Mouse (Mus musculus) lung, embryonic 14.5 days (tissue): ENCODE measurements around the gene Slfn8. TPM values are rescaled to one million over a fixed set of nuclear protein-coding genes. Genes with fewer than 3 reads are reported as not detected.
"Not testable (repeated sequence)": the region's sequence is repeated elsewhere in the genome, so short reads cannot be mapped to it uniquely, and the experiment has no call there.

ENCODE experiments used
- ATAC-seq: fragments of 200-750 bp; cut with Nextera tagmentation; 2 replicates; pipeline ENCODE4 v1.8.0; 2017; ENCODE audit warnings: mild to moderate bottlenecking, moderate TSS enrichment, moderate library complexity; ENCODE audit not compliant: insufficient read depth
- DNase-seq: peaks from one replicate; pipeline ENCODE4 v3.0.0-alpha.2; 2015
- H3K27ac ChIP-seq: fragments of 300-500 bp; sonication (generic); 2 replicates; pipeline ENCODE4 v1.5.1; 2014; ENCODE audit warnings: low read depth, mild to moderate bottlenecking, moderate library complexity
- H3K27me3 ChIP-seq: fragments of 300-500 bp; sonication (generic); 2 replicates; pipeline ENCODE4 v1.6.1; 2014; ENCODE audit warnings: low read length, control low read depth; ENCODE audit not compliant: insufficient read depth
- H3K36me3 ChIP-seq: fragments of 300-500 bp; sonication (generic); 2 replicates; pipeline ENCODE4 v1.6.1; 2014; ENCODE audit warnings: control low read depth; ENCODE audit not compliant: insufficient read depth
- H3K4me1 ChIP-seq: fragments of 300-500 bp; sonication (generic); 2 replicates; pipeline ENCODE4 v1.6.1; 2014; ENCODE audit warnings: antibody characterized with exemption, control low read depth; ENCODE audit not compliant: insufficient read depth
- H3K4me2 ChIP-seq: fragments of 300-500 bp; sonication (generic); 2 replicates; pipeline ENCODE4 v1.6.1; 2014; ENCODE audit warnings: mild to moderate bottlenecking
- H3K4me3 ChIP-seq: fragments of 300-500 bp; sonication (generic); 2 replicates; pipeline ENCODE4 v1.5.1; 2014; ENCODE audit warnings: low read depth, low read length
- H3K9ac ChIP-seq: fragments of 300-500 bp; sonication (generic); 2 replicates; pipeline ENCODE4 v1.6.1; 2014
- H3K9me3 ChIP-seq: fragments of 300-500 bp; sonication (generic); 2 replicates; pipeline ENCODE4 v1.6.1; 2016; ENCODE audit warnings: low read depth, low read length, control low read depth
- CTCF ChIP-seq: IDR thresholded peaks from 2 replicates; pipeline ENCODE4 v1.5.1; 2016; ENCODE audit warnings: antibody characterized with exemption, low read depth
- WGBS: fragments of 180-500 bp; shearing (Covaris S2); extraction: QIAGEN DNeasy Blood & Tissue Kit; methylation state at CpG from one replicate; pipeline ENCODE4 v1.1.7; 2014; 5-methylcytosine and 5-hydroxymethylcytosine counted together
- polyA plus RNA-seq: library from polyadenylated mRNA; unstranded; fragments of >200 nt; fragmentation: Nextera tagmentation; extraction: Ambion mirVana; gene quantifications from 2 replicates; pipeline ENCODE4 v1.2.1, GENCODE M21; 2014

Slfn8 gene
- polyA plus RNA-seq, 1 experiment from 2014 or later, result 0.75 TPM

DNA sequence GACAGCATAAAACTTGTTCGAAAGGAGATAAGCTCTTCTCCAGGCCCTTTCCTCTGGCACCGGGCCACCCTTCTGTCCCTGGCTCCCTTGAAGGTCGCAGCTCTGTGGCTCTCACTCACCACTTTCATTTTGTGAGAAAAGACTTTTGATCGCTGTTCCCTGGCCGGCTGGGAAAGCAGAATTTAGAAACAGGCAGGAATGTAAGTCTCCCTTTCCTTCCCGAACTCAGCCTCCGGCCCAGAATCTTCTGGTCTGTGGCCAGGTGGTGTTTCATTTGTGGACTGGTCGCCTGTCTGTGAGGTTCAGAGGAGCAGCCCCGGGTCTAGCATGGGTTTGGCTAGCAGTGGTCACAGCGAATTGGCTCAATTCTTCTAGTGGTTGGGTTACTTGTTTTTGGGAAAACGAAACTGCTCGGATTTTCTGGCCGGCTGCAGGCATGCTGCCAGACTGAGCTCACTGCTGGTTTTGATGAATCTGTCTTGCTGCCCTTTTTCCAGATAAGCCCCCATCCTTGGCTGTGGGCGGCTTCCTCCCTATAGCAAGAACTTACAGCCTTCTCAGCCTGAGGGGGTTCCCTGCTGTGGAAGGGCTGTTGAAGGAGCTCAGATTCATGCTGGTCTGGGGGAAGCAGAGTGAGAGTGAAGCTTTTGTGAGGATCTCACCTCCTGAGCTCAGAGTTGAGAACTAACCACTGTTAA is 29.0 kb downstream of the Slfn8 start, which contains the start of gene Slfn9:
Gene Slfn9 (minus strand): TSS at position 362 of the 698 bp plus-strand sequence.
- H3K4me3 ChIP-seq, result peak within 1 kb of the TSS; percentile 45

DNA sequence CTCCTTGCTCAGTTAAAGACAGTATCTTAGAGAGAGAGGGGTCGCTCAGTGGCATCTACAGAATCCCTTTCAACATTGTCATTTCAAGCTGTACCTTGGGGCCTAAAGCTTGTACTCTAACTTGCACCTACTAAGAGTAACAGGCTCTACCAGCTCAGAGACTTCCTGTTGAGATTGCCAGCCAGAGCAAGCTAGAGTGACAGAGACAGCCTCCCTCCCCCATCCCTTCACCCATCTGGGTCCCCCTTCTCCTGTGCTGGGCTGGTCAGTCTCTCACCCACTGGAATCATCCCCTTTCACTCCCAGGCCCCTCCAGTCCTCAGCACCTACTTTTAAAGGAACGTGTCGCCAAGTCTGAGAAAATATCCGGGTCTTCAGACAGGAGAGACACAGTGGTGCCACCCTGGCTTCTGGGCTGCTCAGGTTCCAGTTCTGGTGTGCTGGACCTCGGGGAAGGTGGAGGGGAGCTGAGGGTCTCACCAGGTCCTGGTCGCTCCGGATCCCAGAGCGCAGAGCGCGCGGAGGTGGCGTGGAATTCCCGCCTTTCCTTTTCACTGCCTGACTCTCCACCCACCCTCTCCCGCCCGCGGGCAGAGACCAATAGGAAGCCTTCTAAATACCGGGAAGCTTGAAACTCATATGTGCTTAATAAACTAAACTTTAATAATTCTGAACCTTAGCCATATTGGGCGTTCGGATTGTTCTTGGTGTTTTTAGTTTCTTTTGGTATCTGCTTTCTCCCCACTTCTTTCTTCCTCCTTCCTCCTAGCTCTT is 29.8 kb downstream of the Slfn8 start:
- ATAC-seq, result peak; percentile 90
- H3K4me3 ChIP-seq, result peak overlapping the region; percentile 45
- peaks cover 16% of the 10 kb centered on the region for H3K36me3 ChIP-seq
- not testable (repeated sequence) for H3K9me3 ChIP-seq, H3K27me3 ChIP-seq, H3K4me1 ChIP-seq
- peak overlapping the region; percentile 81 for H3K4me2 ChIP-seq
- DNase-seq, result peak; percentile 83
- H3K27ac ChIP-seq, result peak overlapping the region; percentile 71; the same call in 1 of the 2 replicates
- H3K9ac ChIP-seq, result peak overlapping the region; percentile 64
- 10% methylated on average over 19 of the region's 19 CpGs for WGBS

More for the DNA sequence above, 29.0 kb downstream of the Slfn8 start, which contains the start of gene Slfn9:
- Histone ChIP-seq H3K36me3 (peaks cover 13% of the 10 kb centered on the region), H3K27me3 (no peaks in the 10 kb centered on the region), H3K9ac (peak within 1 kb of the TSS; percentile 64), H3K4me1 (peaks cover 5% of the 10 kb centered on the region; the same call in 1 of the 2 replicates), H3K27ac (peak within 1 kb of the TSS; percentile 71), H3K4me2 (peak within 1 kb of the TSS; percentile 81), H3K9me3 (no peaks in the 10 kb centered on the region)
- TF ChIP-seq CTCF, result no peak
- DNase-seq, result peak; percentile 85
- WGBS, result 1% methylated on average over 14 of the region's 14 CpGs
- ATAC-seq, result peak; percentile 61

DNA sequence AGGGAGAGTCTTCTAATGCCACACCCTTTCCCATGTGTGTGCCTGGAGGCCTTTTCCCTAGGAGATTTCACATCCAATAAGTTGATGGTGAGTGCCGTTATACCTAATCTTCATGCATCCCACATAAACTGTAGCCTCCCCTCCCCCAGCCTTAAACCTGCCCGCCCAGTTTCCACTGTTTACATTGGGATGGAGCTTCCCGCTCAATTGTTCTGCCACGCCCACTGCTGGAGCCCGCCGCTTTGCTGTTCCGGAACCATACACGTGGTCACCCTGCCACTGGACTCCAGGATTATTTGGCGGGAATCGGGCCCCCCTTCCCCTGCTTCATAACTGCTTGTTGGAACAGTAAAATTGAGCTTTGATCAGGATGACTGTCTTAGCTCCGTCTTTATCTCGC is 31.3 kb downstream of the Slfn8 start:
- Histone ChIP-seq H3K27me3 (no peaks in the 10 kb centered on the region), H3K4me3 (peak overlapping the region; percentile 45), H3K4me1 (peaks cover 5% of the 10 kb centered on the region; the same call in 1 of the 2 replicates), H3K9me3 (no peaks in the 10 kb centered on the region), H3K9ac (no peak overlapping the region; the same call in 1 of the 2 replicates), H3K27ac (no peak overlapping the region), H3K36me3 (peaks cover 24% of the 10 kb centered on the region), H3K4me2 (peak overlapping the region; percentile 81)
- 17% methylated on average over 12 of the region's 12 CpGs for WGBS
- 0 out of 2 replicates have a peak, but pooled peaks have one; percentile 39 for ATAC-seq
- DNase-seq, result peak; percentile 75
- TF ChIP-seq CTCF, result no peak

DNA sequence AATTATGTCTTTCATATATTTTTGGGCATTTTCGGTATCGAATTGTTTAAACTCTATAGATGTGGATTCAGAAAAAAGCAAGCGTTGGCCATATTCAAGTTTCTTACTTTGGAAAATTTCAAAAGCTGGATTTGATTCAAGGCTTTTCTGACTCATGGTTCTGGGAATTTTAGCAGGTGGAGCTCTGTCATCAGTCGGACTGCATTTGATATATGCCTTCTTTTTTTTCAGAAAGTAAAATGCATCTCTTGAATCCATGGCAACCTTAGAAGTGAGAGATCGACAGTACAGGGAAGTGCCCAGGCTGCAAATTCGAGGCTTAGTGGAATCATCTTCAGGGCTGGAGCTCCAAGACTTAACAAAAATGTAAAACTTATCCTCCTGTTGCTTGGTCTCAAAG is 33.0 kb downstream of the Slfn8 start:
- no peaks in the 10 kb centered on the region for H3K27me3 ChIP-seq
- no peak overlapping the region for H3K4me3 ChIP-seq
- H3K9ac ChIP-seq, result no peak overlapping the region
- H3K27ac ChIP-seq, result no peak overlapping the region
- no peaks in the 10 kb centered on the region for H3K9me3 ChIP-seq
- H3K4me1 ChIP-seq, result peaks cover 5% of the 10 kb centered on the region; the same call in 1 of the 2 replicates
- DNase-seq (no peak), ATAC-seq (no peak)
- peaks cover 34% of the 10 kb centered on the region for H3K36me3 ChIP-seq
- no peak for TF ChIP-seq CTCF
- H3K4me2 ChIP-seq, result no peak overlapping the region
- 86% methylated on average over 6 of the region's 6 CpGs for WGBS

DNA sequence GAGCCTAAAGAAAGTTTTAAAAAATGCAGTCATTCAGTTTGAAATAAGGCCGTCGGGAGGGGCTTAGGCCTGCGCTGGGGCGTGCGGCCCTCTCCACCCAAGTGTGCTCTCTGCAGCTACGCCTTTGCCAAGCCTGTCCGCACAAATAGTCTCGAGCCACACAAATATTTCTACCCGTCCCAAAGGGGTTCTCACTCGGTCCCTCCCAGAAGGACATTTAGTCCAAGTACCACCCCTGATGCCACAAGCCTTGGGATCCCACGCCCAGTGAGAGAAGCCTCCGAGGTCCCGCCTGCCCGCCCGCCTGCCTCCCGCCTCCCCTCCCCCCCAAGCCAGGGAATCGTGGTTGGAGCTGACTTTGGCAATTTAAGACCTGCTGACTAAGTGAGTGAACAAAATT is 37.4 kb downstream of the Slfn8 start:
- H3K9me3 ChIP-seq, result no peaks in the 10 kb centered on the region
- no peak overlapping the region for H3K9ac ChIP-seq
- no peaks in the 10 kb centered on the region for H3K4me1 ChIP-seq
- DNase-seq (no peak), ATAC-seq (no peak)
- TF ChIP-seq CTCF, result no peak
- no peaks in the 10 kb centered on the region for H3K27me3 ChIP-seq
- no peak overlapping the region for H3K4me2 ChIP-seq
- H3K36me3 ChIP-seq, result peaks cover 66% of the 10 kb centered on the region
- H3K4me3 ChIP-seq, result no peak overlapping the region
- H3K27ac ChIP-seq, result no peak overlapping the region
- 87% methylated on average over 17 of the region's 17 CpGs for WGBS

DNA sequence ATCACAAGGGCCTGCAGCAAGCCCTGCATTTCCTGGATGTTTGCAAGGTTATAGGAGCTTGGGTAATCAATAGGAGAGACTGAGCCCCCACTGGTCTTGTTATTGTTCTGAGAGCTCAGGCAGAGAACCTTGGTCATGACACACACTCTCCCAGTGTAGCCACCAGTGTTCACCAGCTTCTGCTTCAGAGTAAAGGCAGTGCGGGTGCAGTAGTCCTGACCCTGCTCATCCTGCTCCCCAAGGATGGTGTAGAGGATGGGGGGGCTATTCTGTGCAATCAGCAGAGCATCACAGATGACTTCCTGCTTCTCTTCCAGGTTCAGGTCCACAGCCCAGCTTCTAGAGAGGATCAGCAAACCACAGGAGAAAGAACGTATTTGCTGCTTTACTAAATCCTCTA is 38.2 kb downstream of the Slfn8 start:
- ATAC-seq, H3K27me3 ChIP-seq, H3K9me3 ChIP-seq, H3K4me2 ChIP-seq, DNase-seq, H3K4me3 ChIP-seq, H3K27ac ChIP-seq, H3K4me1 ChIP-seq, H3K9ac ChIP-seq: not testable (repeated sequence)
- peaks cover 60% of the 10 kb centered on the region for H3K36me3 ChIP-seq
- 86% methylated on average over 2 of the region's 2 CpGs for WGBS

DNA sequence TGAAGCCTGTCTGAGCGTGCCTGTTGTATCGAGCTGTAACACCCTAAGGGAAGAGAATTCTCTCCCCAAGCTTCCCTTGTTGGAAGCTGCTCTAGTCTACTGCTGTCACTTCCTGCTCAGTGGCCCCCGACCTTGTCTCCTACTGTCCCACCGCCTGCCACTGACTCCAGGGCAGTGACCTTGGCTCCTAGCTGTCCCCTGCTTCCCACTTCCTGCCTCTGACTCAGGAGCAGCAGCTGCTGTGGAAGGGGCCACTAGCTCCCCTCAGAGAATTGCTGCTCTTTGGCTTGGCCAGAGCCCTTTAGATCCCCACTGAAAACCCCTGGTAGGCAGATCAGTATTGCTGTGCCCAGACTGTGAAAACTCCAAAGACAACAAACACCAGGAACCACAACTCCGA is 46.7 kb downstream of the Slfn8 start:
- DNase-seq (no peak), ATAC-seq (no peak)
- Histone ChIP-seq H3K9me3 (no peaks in the 10 kb centered on the region), H3K4me3 (no peak overlapping the region), H3K9ac (no peak overlapping the region), H3K4me2 (no peak overlapping the region), H3K27me3 (no peaks in the 10 kb centered on the region), H3K27ac (no peak overlapping the region), H3K4me1 (no peaks in the 10 kb centered on the region), H3K36me3 (no peaks in the 10 kb centered on the region)
- WGBS, result 30% methylated on average over 5 of the region's 5 CpGs
- TF ChIP-seq CTCF, result no peak
